Mouse (Mus musculus) kidney, adult 2 months (tissue): ENCODE measurements around the gene Pfdn2.

Source experiments
- CTCF ChIP-seq: fragments of 200-500 bp; conservative IDR thresholded peaks from 2 replicates; pipeline ENCODE4 v1.5.1; 2011; ENCODE audit warnings: low read depth, mild to moderate bottlenecking, control low read depth, low read length, moderate library complexity, mixed read lengths; ENCODE audit not compliant: insufficient read depth, insufficient read length
- POLR2A ChIP-seq: fragments of 200-500 bp; IDR thresholded peaks from one replicate; pipeline ENCODE4 v1.6.1; 2011; ENCODE audit warnings: low read depth, low read length, control low read depth

DNA sequence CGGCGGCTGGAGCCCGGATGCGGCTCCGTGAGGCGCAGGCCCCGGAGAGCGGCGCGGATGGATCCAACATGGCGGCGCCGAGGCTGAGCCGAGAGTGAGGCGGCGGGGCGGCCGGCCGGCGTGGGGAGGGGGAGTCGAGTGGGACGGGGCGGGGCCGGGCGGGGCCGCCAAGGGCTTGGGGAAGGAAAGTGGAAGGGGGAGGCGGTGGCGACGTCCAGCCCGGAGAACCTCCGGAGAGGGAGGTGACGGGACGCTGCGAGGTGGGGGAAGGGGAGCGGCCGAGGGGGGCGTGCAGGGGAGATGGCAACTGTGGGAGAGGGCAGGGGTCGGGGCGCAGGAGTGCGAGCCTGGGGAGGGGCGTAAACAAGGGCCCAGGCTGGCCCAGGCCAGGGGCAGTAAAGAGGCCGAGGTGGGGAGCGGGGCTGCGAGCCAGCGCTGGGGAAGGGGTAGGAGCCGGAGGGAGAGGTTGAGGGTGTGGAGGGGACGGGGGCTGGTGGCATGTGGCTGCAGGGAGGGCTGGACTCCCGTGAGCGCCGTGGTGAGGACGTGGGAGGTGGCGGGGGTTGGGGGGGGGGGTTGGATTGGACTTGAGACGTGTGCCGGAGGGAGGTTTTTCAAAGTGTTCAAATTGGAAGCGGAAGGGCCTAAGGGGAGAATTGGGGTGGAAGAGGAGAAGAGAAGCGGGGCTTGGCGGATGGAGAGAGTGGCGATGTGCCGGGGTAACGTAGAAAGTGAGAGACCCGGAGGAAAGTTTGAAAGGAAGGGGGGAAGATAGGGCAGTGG lies 15.8 kb upstream of the Pfdn2 start:
- TF ChIP-seq CTCF (no peak), POLR2A (no peak)
